Comparison of ENCODE assay signal across 46 mouse cellular contexts in the genomic region with DNA sequence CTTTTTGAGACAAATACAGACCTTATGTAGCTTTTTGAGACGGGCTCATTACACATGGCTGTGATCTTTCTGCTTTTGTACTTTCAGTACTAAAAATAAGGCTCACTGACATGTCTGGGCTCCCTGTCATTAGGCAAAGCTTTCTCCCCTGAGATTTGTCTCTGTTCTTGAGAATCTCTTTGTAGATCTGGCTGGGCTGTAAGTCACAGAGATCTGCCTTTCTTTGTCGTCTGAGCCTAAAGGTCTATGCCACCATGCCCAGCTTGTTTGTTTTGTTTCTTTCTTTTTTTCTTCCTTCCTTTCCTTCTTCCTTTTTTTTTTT. TPM values are rescaled to one million over a fixed set of nuclear protein-coding genes. Genes with fewer than 3 reads are reported as not detected.
"Had no signal": no experiment of that assay in that cellular context is flagged by ENCODE, and none has a peak within 500 bp of the region (broad histone marks: within the 10 kb centered on the region; RNA-seq: fewer than 3 reads in every experiment).

No protein-coding gene starts in this region.

- DNase-seq: left cerebral cortex, postnatal 4 days; liver; liver, embryonic 13.5 days; liver, postnatal 0 days; lung, adult 18-20 months; lung, adult 2 months; lung, embryonic 14.5 days; lung, postnatal 10 days; lung, postnatal 14 days; lung, postnatal 36 days; lung, postnatal 4 days; midbrain, embryonic 14.5 days had no signal

- H3K9ac ChIP-seq: limb, embryonic 12.5 days; limb, embryonic 13.5 days; limb, embryonic 15.5 days; liver, embryonic 12.5 days; liver, embryonic 13.5 days; liver, embryonic 14.5 days; liver, embryonic 15.5 days; liver, postnatal 0 days; lung, embryonic 14.5 days; lung, embryonic 15.5 days; midbrain, embryonic 12.5 days; midbrain, embryonic 13.5 days; midbrain, embryonic 15.5 days; neural tube, embryonic 12.5 days had no signal

- H3K4me1 ChIP-seq: limb, embryonic 10.5 days; limb, embryonic 12.5 days; limb, embryonic 13.5 days; limb, embryonic 15.5 days; liver, embryonic 12.5 days; liver, embryonic 13.5 days; liver, embryonic 15.5 days; lung, embryonic 15.5 days; midbrain, embryonic 10.5 days; midbrain, embryonic 12.5 days; midbrain, embryonic 13.5 days; midbrain, embryonic 15.5 days; neural tube, embryonic 12.5 days had no signal

- H3K4me3 ChIP-seq: limb, embryonic 10.5 days; limb, embryonic 12.5 days; limb, embryonic 13.5 days; limb, embryonic 15.5 days; liver, embryonic 12.5 days; liver, embryonic 13.5 days; liver, embryonic 15.5 days; lung, embryonic 15.5 days; megakaryocyte, embryonic 14.5 days; midbrain, embryonic 10.5 days; midbrain, embryonic 12.5 days; midbrain, embryonic 13.5 days; midbrain, embryonic 15.5 days; myocyte; neural tube, embryonic 12.5 days had no signal

- H3K4me2 ChIP-seq: limb, embryonic 12.5 days; limb, embryonic 13.5 days; limb, embryonic 15.5 days; liver, embryonic 11.5 days; liver, embryonic 12.5 days; liver, embryonic 13.5 days; liver, embryonic 15.5 days; lung, embryonic 14.5 days; lung, embryonic 15.5 days; midbrain, embryonic 11.5 days; midbrain, embryonic 12.5 days; midbrain, embryonic 13.5 days; midbrain, embryonic 15.5 days; neural tube, embryonic 12.5 days had no signal

- H3K9me3 ChIP-seq: limb, embryonic 10.5 days; limb, embryonic 12.5 days; limb, embryonic 13.5 days; limb, embryonic 15.5 days; liver, embryonic 12.5 days; liver, embryonic 13.5 days; liver, embryonic 15.5 days; lung, embryonic 15.5 days; megakaryocyte, embryonic 14.5 days; midbrain, embryonic 10.5 days; midbrain, embryonic 12.5 days; midbrain, embryonic 13.5 days; midbrain, embryonic 15.5 days; neural tube, embryonic 12.5 days had no signal

- H3K36me3 ChIP-seq: limb, embryonic 10.5 days; limb, embryonic 12.5 days; limb, embryonic 13.5 days; limb, embryonic 15.5 days; liver, embryonic 12.5 days; liver, embryonic 13.5 days; liver, embryonic 15.5 days; lung, embryonic 15.5 days; midbrain, embryonic 10.5 days; midbrain, embryonic 12.5 days; midbrain, embryonic 13.5 days; midbrain, embryonic 15.5 days; neural tube, embryonic 12.5 days had no signal

- H3K27me3 ChIP-seq: limb, embryonic 12.5 days; limb, embryonic 13.5 days; limb, embryonic 15.5 days; liver, embryonic 12.5 days; liver, embryonic 13.5 days; liver, embryonic 15.5 days; lung, embryonic 15.5 days; megakaryocyte, embryonic 14.5 days; midbrain, embryonic 12.5 days; midbrain, embryonic 13.5 days; midbrain, embryonic 15.5 days; neural tube, embryonic 12.5 days had no signal

- H3K27ac ChIP-seq: limb, embryonic 10.5 days; limb, embryonic 12.5 days; limb, embryonic 13.5 days; limb, embryonic 15.5 days; liver, embryonic 12.5 days; liver, embryonic 13.5 days; liver, embryonic 14.5 days; liver, embryonic 15.5 days; lung, embryonic 15.5 days; macrophage; midbrain, embryonic 10.5 days; midbrain, embryonic 12.5 days; midbrain, embryonic 13.5 days; midbrain, embryonic 15.5 days; neural tube, embryonic 12.5 days had no signal

- ATAC-seq: liver, embryonic 12.5 days; liver, postnatal 0 days; lung, postnatal 0 days; midbrain, embryonic 13.5 days; midbrain, embryonic 15.5 days; midbrain, embryonic 16.5 days had no signal

RNA-seq across cellular contexts. Expression of gene Lrrc2, which starts 14.5 kb away (rescaled TPM):
- polyA plus RNA-seq: limb, embryonic 13.5 days; liver, adult 2 months; lung, embryonic 14.5 days; macrophage; midbrain, embryonic 12.5 days had no signal

RNA-seq across cellular contexts. Expression of gene Tdgf1, which starts 19.9 kb away (rescaled TPM):
- total RNA-seq: liver, adult 2 months; megakaryocyte progenitor cell, adult 5-6 weeks; megakaryocyte, adult 5-6 weeks; megakaryocyte-erythroid progenitor cell, adult 5-6 weeks; midbrain, postnatal 0 days had no signal
- polyA plus RNA-seq: limb, embryonic 10.5 days; limb, embryonic 11.5 days; limb, embryonic 12.5 days; liver, adult 2 months; liver, embryonic 11.5 days; liver, embryonic 12.5 days; liver, embryonic 13.5 days; liver, embryonic 14.5 days; liver, embryonic 15.5 days; liver, embryonic 16.5 days; liver, postnatal 0 days; lung, embryonic 14.5 days; lung, embryonic 15.5 days; lung, embryonic 16.5 days; macrophage; midbrain, embryonic 11.5 days; midbrain, embryonic 12.5 days; midbrain, embryonic 13.5 days; midbrain, embryonic 14.5 days; midbrain, embryonic 15.5 days; midbrain, embryonic 16.5 days; midbrain, postnatal 0 days; myocyte; neural tube, embryonic 11.5 days; neural tube, embryonic 12.5 days had no signal

RNA-seq across cellular contexts. Expression of gene Rtp3, which starts 24.5 kb away (rescaled TPM):
- total RNA-seq: megakaryocyte progenitor cell, adult 5-6 weeks; megakaryocyte, adult 5-6 weeks; megakaryocyte-erythroid progenitor cell, adult 5-6 weeks; midbrain, postnatal 0 days had no signal
- polyA plus RNA-seq: limb, embryonic 10.5 days; limb, embryonic 11.5 days; limb, embryonic 12.5 days; limb, embryonic 13.5 days; limb, embryonic 15.5 days; macrophage; midbrain, embryonic 10.5 days; midbrain, embryonic 12.5 days; midbrain, embryonic 13.5 days; midbrain, embryonic 14.5 days; midbrain, embryonic 15.5 days; midbrain, postnatal 0 days; myocyte; neural tube, embryonic 11.5 days; neural tube, embryonic 12.5 days had no signal

RNA-seq across cellular contexts. Expression of gene Fam240a, which starts 49.2 kb away (rescaled TPM):
- total RNA-seq: left cerebral cortex, postnatal 10 days; left cerebral cortex, postnatal 14 days; left cerebral cortex, postnatal 25 days; left cerebral cortex, postnatal 36 days; left cerebral cortex, postnatal 4 days; liver, adult 2 months; megakaryocyte progenitor cell, adult 5-6 weeks; megakaryocyte, adult 5-6 weeks; megakaryocyte-erythroid progenitor cell, adult 5-6 weeks; midbrain, postnatal 0 days had no signal
- polyA plus RNA-seq: limb, embryonic 10.5 days; limb, embryonic 11.5 days; limb, embryonic 12.5 days; limb, embryonic 13.5 days; limb, embryonic 14.5 days; limb, embryonic 15.5 days; liver, adult 2 months; liver, embryonic 11.5 days; liver, embryonic 12.5 days; liver, embryonic 13.5 days; liver, embryonic 14.5 days; liver, embryonic 15.5 days; liver, embryonic 16.5 days; liver, postnatal 0 days; lung, adult 2 months; lung, embryonic 14.5 days; lung, embryonic 15.5 days; lung, embryonic 16.5 days; lung, postnatal 0 days; macrophage; midbrain, embryonic 10.5 days; midbrain, embryonic 11.5 days; midbrain, embryonic 12.5 days; midbrain, embryonic 13.5 days; midbrain, embryonic 14.5 days; midbrain, embryonic 15.5 days; midbrain, embryonic 16.5 days; midbrain, postnatal 0 days; myocyte; neural tube, embryonic 11.5 days; neural tube, embryonic 12.5 days had no signal

RNA-seq across cellular contexts. Expression of gene Ltf, which starts 53.2 kb away (rescaled TPM):
- total RNA-seq: left cerebral cortex, postnatal 25 days had no signal
- polyA plus RNA-seq: limb, embryonic 10.5 days; midbrain, embryonic 10.5 days; myocyte; neural tube, embryonic 11.5 days had no signal
